Mouse (Mus musculus): ENCODE results near the gene Dot1l. TPM values are rescaled to one million over a fixed set of nuclear protein-coding genes. Genes with fewer than 3 reads are reported as not detected.

Dot1l gene
- total and polyA plus RNA-seq, 3 experiments, result 3.3 to 43.8 (median 13.3) TPM

DNA sequence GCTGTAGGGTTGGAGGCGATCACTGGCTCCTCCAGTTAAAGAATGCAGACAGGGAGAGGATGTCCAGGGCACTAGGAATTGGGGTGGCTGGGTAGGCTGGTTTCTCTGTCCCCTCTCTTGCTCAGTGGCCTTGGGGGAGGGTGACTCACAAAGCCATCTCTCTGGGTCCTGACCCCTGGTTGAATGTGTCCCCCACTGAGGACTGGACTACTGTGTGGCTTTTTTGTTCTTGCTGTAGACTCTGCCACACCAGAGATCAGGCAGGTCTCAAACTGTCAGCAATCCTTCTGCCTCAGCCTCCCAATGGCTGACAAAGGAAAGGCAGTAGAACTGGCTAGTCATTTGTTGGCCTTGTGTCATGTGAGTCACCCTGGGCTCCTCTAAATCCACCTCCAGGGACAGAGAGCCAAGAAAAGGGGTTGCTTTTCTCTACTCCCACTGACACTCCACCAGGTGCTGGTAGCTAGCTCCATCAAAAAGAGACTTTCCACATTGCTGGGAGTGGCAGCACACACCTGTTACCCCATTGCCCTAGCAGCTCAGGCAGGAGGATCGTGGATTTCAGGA is 83.4 kb downstream of the Dot1l start:
- Histone ChIP-seq H3K27ac (ENCODE audit: insufficient read depth, low read depth) (no peak overlapping the region), H3K79me2 (replicated peaks; ENCODE audit: control insufficient read depth, extremely low read depth, insufficient read depth, poor library complexity, severe bottlenecking) (no peaks in the 10 kb centered on the region), H3K9me3 (replicated peaks; ENCODE audit: low read length) (no peaks in the 10 kb centered on the region), H3K4me1 (ENCODE audit: control insufficient read depth in 1 of 2, insufficient read depth in 2 of 2) (peaks cover 0 to 12% of the 10 kb centered on the region in 2 experiments; a peak in 2 of 4 replicates), H3K27me3 (replicated peaks) (peaks cover 29% of the 10 kb centered on the region), H3K4me3 (replicated peaks in 1 of 3; ENCODE audit: low read depth in 2 of 3, low read length in 2 of 3, poor library complexity in 1 of 3) (no peak overlapping the region), H3K36me3 (replicated peaks in 1 of 2; ENCODE audit: control insufficient read depth in 1 of 2, insufficient read depth in 1 of 2, low read length in 1 of 2) (peaks cover 0 to 2% of the 10 kb centered on the region in 2 experiments), H3K9ac (ENCODE audit: insufficient read depth, low read depth) (no peak overlapping the region), H3K4me2 (ENCODE audit: insufficient read depth, low read depth, poor library complexity, severe bottlenecking) (no peak overlapping the region)
- in situ Hi-C loops (cut with MboI; ENCODE audit: low pct_ligation_motif_present, low pct_unique_long_range_greater_than_20kb, low sequenced_read_pairs), result no loop called here
- DNase-seq (ENCODE audit: extremely low read depth), result no peak
- dilution Hi-C loops (cut with MboI; ENCODE audit: extremely low pct_ligation_motif_present, extremely low pct_unique_long_range_greater_than_20kb, low sequenced_read_pairs), result no loop called here
- TF ChIP-seq CHD1 (IDR thresholded peaks at IDR 0.05; ENCODE audit: low read depth, low read length) (no peak), NELFE (IDR thresholded peaks at IDR 0.05; ENCODE audit: low read depth, low read length) (no peak), POLR2A (IDR thresholded peaks at IDR 0.05; ENCODE audit: low read depth, low read length) (no peak), POLR2AphosphoS2 (IDR thresholded peaks at IDR 0.05; ENCODE audit: low read depth, low read length) (no peak)

DNA sequence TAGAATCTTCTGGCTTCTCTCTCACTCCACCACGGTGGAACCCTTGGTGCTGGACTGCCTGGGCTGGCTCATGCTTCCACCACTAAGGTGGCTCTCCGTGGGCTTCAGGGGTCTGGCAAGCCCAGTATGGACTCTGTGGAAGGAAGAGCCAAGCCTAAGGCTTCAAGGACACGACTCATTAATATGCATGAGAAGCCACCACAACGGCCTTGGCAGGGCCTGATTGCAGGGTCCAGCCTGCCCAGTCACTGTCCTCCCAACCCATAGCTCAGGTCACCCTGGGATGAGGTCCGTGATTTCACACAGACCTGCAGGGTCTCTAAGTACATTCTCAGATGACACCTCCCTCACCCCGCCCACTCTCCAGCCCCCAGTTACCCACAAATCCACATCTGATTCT is 84.8 kb downstream of the Dot1l start:
- in situ Hi-C loops (cut with MboI; ENCODE audit: low pct_ligation_motif_present, low pct_unique_long_range_greater_than_20kb, low sequenced_read_pairs), result no loop called here
- Histone ChIP-seq H3K9ac (ENCODE audit: insufficient read depth, low read depth) (no peak overlapping the region), H3K9me3 (replicated peaks; ENCODE audit: low read length) (no peaks in the 10 kb centered on the region), H3K36me3 (replicated peaks in 1 of 2; ENCODE audit: control insufficient read depth in 1 of 2, insufficient read depth in 1 of 2, low read length in 1 of 2) (peaks cover 0 to 2% of the 10 kb centered on the region in 2 experiments), H3K27me3 (replicated peaks) (peaks cover 42% of the 10 kb centered on the region), H3K79me2 (replicated peaks; ENCODE audit: control insufficient read depth, extremely low read depth, insufficient read depth, poor library complexity, severe bottlenecking) (no peaks in the 10 kb centered on the region), H3K27ac (ENCODE audit: insufficient read depth, low read depth) (no peak overlapping the region), H3K4me1 (ENCODE audit: control insufficient read depth in 1 of 2, insufficient read depth in 2 of 2) (peaks cover 0 to 12% of the 10 kb centered on the region in 2 experiments; a peak in 2 of 4 replicates), H3K4me2 (ENCODE audit: insufficient read depth, low read depth, poor library complexity, severe bottlenecking) (no peak overlapping the region), H3K4me3 (replicated peaks in 1 of 3; ENCODE audit: low read depth in 2 of 3, low read length in 2 of 3, poor library complexity in 1 of 3) (no peak overlapping the region)
- dilution Hi-C loops (cut with MboI; ENCODE audit: extremely low pct_ligation_motif_present, extremely low pct_unique_long_range_greater_than_20kb, low sequenced_read_pairs), result no loop called here
- TF ChIP-seq ELF1 (IDR thresholded peaks at IDR 0.05; ENCODE audit: low read depth, low read length) (no peak), GABPA (IDR thresholded peaks at IDR 0.05; ENCODE audit: insufficient replicate concordance, low read depth, low read length) (no peak), PAX5 (IDR thresholded peaks at IDR 0.05; ENCODE audit: low read length) (no peak), MAX (IDR thresholded peaks at IDR 0.05; ENCODE audit: low read length) (no peak), CTCF (conservative IDR thresholded peaks at IDR 0.05 in 1 of 2, IDR thresholded peaks at IDR 0.05 in 1 of 2; ENCODE audit: low read depth in 2 of 2, low read length in 2 of 2) (no peak), SMC3 (IDR thresholded peaks at IDR 0.05; ENCODE audit: low read depth, low read length) (no peak), E2F4 (IDR thresholded peaks at IDR 0.05; ENCODE audit: insufficient replicate concordance, low read depth, low read length) (no peak), ZMIZ1 (IDR thresholded peaks at IDR 0.05; ENCODE audit: low read depth, low read length) (no peak), USF2 (conservative IDR thresholded peaks at IDR 0.05; ENCODE audit: low read depth, low read length) (no peak), ETS1 (conservative IDR thresholded peaks at IDR 0.05; ENCODE audit: low read depth, low read length) (no peak), RCOR1 (conservative IDR thresholded peaks at IDR 0.05; ENCODE audit: low read depth, low read length) (no peak), NELFE (IDR thresholded peaks at IDR 0.05; ENCODE audit: low read depth, low read length) (no peak)
- DNase-seq (ENCODE audit: extremely low read depth), result no peak
